Mouse (Mus musculus) thymus, postnatal 0 days (tissue): ENCODE measurements around the gene Coq4. TPM values are rescaled to one million over a fixed set of nuclear protein-coding genes. Genes with fewer than 3 reads are reported as not detected.
A peak's percentile ranks its signal among the peaks of the same experiment; 100 is the strongest.
"Not testable (repeated sequence)": the region's sequence is repeated elsewhere in the genome, so short reads cannot be mapped to it uniquely, and the experiment has no call there.

Experiments used
- DNase-seq: peaks from one replicate; pipeline ENCODE4 v3.0.0-alpha.2; 2015; ENCODE audit warnings: low spot score
- polyA plus RNA-seq: library from polyadenylated mRNA; unstranded; fragments of >200 nt; fragmentation: Nextera tagmentation; extraction: Ambion mirVana; gene quantifications from 2 replicates; pipeline ENCODE4 v1.2.1, GENCODE M21; 2015

Gene Coq4
- polyA plus RNA-seq: 13.9 and 14.9 TPM in 2 replicates

- peak; percentile 94 for DNase-seq
Measured at GRCm38 (mm10) chr2:29787104-29787917, at the start of gene Coq4. Gene Coq4, plus strand, starts transcription at chr2:29787493.

GRCm38 (mm10) chr2:29738799-29739198, 48.5 kb upstream of the Coq4 start:
- DNase-seq: no peak

GRCm38 (mm10) chr2:29739368-29739767, 47.9 kb upstream of the Coq4 start:
- no peak for DNase-seq

- DNase-seq: no peak
Measured at GRCm38 (mm10) chr2:29741207-29741606, 46.1 kb upstream of the Coq4 start.

- DNase-seq: no peak
Measured at GRCm38 (mm10) chr2:29744256-29744655, 43.0 kb upstream of the Coq4 start.

- DNase-seq: no peak
Measured at GRCm38 (mm10) chr2:29747188-29747782, 40.0 kb upstream of the Coq4 start.

- peak; percentile 30 for DNase-seq
Measured at GRCm38 (mm10) chr2:29747852-29748251, 39.4 kb upstream of the Coq4 start.

GRCm38 (mm10) chr2:29748499-29748898, 38.8 kb upstream of the Coq4 start:
- no peak for DNase-seq

GRCm38 (mm10) chr2:29751497-29751896, 35.8 kb upstream of the Coq4 start, which contains the start of gene Gm13420:
Gene Gm13420, minus strand, starts transcription at chr2:29751685.
- no peak for DNase-seq

GRCm38 (mm10) chr2:29752397-29752796, 34.9 kb upstream of the Coq4 start:
- DNase-seq: no peak

GRCm38 (mm10) chr2:29755693-29756092, 31.6 kb upstream of the Coq4 start:
- no peak for DNase-seq

- DNase-seq: peak; percentile 64
Measured at GRCm38 (mm10) chr2:29764831-29765230, 22.5 kb upstream of the Coq4 start.

GRCm38 (mm10) chr2:29767976-29768709, 19.1 kb upstream of the Coq4 start:
- DNase-seq: no peak

- DNase-seq: no peak
Measured at GRCm38 (mm10) chr2:29768901-29769300, 18.4 kb upstream of the Coq4 start.

GRCm38 (mm10) chr2:29770162-29770561, 17.1 kb upstream of the Coq4 start:
- peak; percentile 15 for DNase-seq

- no peak for DNase-seq
Measured at GRCm38 (mm10) chr2:29771611-29772461, 15.5 kb upstream of the Coq4 start.

- no peak for DNase-seq
Measured at GRCm38 (mm10) chr2:29773323-29773722, 14.0 kb upstream of the Coq4 start.

GRCm38 (mm10) chr2:29781256-29781655, 6.0 kb upstream of the Coq4 start:
- not testable (repeated sequence) for DNase-seq

- DNase-seq: no peak
Measured at GRCm38 (mm10) chr2:29784290-29784689, 3.0 kb upstream of the Coq4 start.

- peak; percentile 83 for DNase-seq
Measured at GRCm38 (mm10) chr2:29787937-29788681, 816 bp downstream of the Coq4 start, which contains the start of gene Trub2. Gene Trub2, minus strand, starts transcription at chr2:29788502.
